In genomic region chr10:127339683-127340576, GRCm38 (mm10) we compare ENCODE assay signal across 1 mouse cellular context.
TF ChIP-seq lines count a peak whose summit lies in the region.

No protein-coding gene starts in this region.

TF ChIP-seq in MEL, 35 proteins besides CTCF, POLR2A, EP300 and RAD21:
- TF ChIP-seq NELFE (IDR thresholded peaks at IDR 0.05; ENCODE audit: low read depth, low read length): peak; percentile 19; the same call in 1 of the 2 replicates
- peak; percentile 63; the same call in 1 of the 2 replicates for TF ChIP-seq MAZ (IDR thresholded peaks at IDR 0.05; ENCODE audit: low read depth, low read length)
- no peak for TF ChIP-seq MYC (IDR thresholded peaks at IDR 0.05; ENCODE audit: low read depth, low read length)
